Mouse (Mus musculus): Measurements from ENCODE around the gene Gnptg. TPM values are rescaled to one million over a fixed set of nuclear protein-coding genes. Genes with fewer than 3 reads are reported as not detected.
A peak's percentile ranks its signal among the peaks of the same experiment; 100 is the strongest.

Gnptg gene
- 21.4 and 21.5 TPM in 2 replicates for polyA plus RNA-seq (2015; fragmentation: Nextera tagmentation; extraction: Ambion mirVana)

- DNase-seq (peak; percentile 79), ATAC-seq (ENCODE audit: low read depth) (peak; percentile 84)
- H3K9me3 ChIP-seq (replicated peaks): no peaks in the 10 kb centered on the region
- H3K4me2 ChIP-seq: peak within 1 kb of the TSS; percentile 93
- H3K4me1 ChIP-seq (replicated peaks): peaks cover 28% of the 10 kb centered on the region
- H3K36me3 ChIP-seq: peaks cover 52% of the 10 kb centered on the region
- under 1% methylated on average over 80 of the region's 80 CpGs for WGBS (ENCODE audit: insufficient replicate concordance)
- peak within 1 kb of the TSS; percentile 71 for H3K27ac ChIP-seq
- peak within 1 kb of the TSS; percentile 91 for H3K9ac ChIP-seq
- H3K4me3 ChIP-seq (replicated peaks): peak within 1 kb of the TSS; percentile 85
- no peaks in the 10 kb centered on the region for H3K27me3 ChIP-seq
Measured at GRCm38 (mm10) chr17:25239695-25240636, at the start of gene Gnptg, which contains the start of gene Tsr3. Gnptg (minus strand) TSS chr17:25240124. Tsr3 (plus strand) TSS chr17:25240170.

- DNase-seq (peak; percentile 22), ATAC-seq (ENCODE audit: low read depth) (no peak)
- no peak overlapping the region for H3K27ac ChIP-seq
- H3K27me3 ChIP-seq: peaks cover 7% of the 10 kb centered on the region; the same call in 1 of the 2 replicates
- peaks cover 2% of the 10 kb centered on the region; the same call in 1 of the 2 replicates for H3K4me1 ChIP-seq (replicated peaks)
- no peak overlapping the region for H3K4me3 ChIP-seq (replicated peaks)
- H3K36me3 ChIP-seq: no peaks in the 10 kb centered on the region
- H3K4me2 ChIP-seq: no peak overlapping the region
- 22% methylated on average over 4 of the region's 4 CpGs for WGBS (ENCODE audit: insufficient replicate concordance)
- no peak overlapping the region for H3K9ac ChIP-seq
- H3K9me3 ChIP-seq (replicated peaks): no peaks in the 10 kb centered on the region
Measured at GRCm38 (mm10) chr17:25288842-25289241, 48.9 kb upstream of the Gnptg start.

GRCm38 (mm10) chr17:25285033-25285432, 45.1 kb upstream of the Gnptg start:
- Histone ChIP-seq H3K4me1 (replicated peaks) (peaks cover 11% of the 10 kb centered on the region), H3K36me3 (no peaks in the 10 kb centered on the region), H3K4me3 (replicated peaks) (no peak overlapping the region), H3K4me2 (no peak overlapping the region), H3K9ac (no peak overlapping the region), H3K27ac (no peak overlapping the region), H3K9me3 (replicated peaks) (no peaks in the 10 kb centered on the region), H3K27me3 (no peaks in the 10 kb centered on the region)
- ATAC-seq (ENCODE audit: low read depth): peak; percentile 54; the same call in 1 of the 2 replicates
- WGBS (ENCODE audit: insufficient replicate concordance): 29% methylated on average over 3 of the region's 3 CpGs
- peak; percentile 63 for DNase-seq

- Histone ChIP-seq H3K4me1 (replicated peaks) (peaks cover 11% of the 10 kb centered on the region), H3K9me3 (replicated peaks) (no peaks in the 10 kb centered on the region), H3K27ac (0 out of 2 replicates have a peak overlapping the region, but pooled peaks have one; percentile 16), H3K9ac (peak overlapping the region; percentile 30; the same call in 1 of the 2 replicates), H3K4me2 (peak overlapping the region; percentile 47), H3K36me3 (no peaks in the 10 kb centered on the region), H3K4me3 (replicated peaks) (peak overlapping the region; percentile 13; the same call in 1 of the 2 replicates), H3K27me3 (peaks cover 10% of the 10 kb centered on the region; the same call in 1 of the 2 replicates)
- DNase-seq (peak; percentile 63), ATAC-seq (ENCODE audit: low read depth) (peak; percentile 84)
- WGBS (ENCODE audit: insufficient replicate concordance): 18% methylated on average over 11 of the region's 11 CpGs
Measured at GRCm38 (mm10) chr17:25282133-25282532, 42.2 kb upstream of the Gnptg start.

- no peak overlapping the region for H3K4me2 ChIP-seq
- no peak overlapping the region for H3K9ac ChIP-seq
- peaks cover 11% of the 10 kb centered on the region for H3K36me3 ChIP-seq
- H3K27ac ChIP-seq: no peak overlapping the region
- H3K27me3 ChIP-seq: peaks cover 10% of the 10 kb centered on the region; the same call in 1 of the 2 replicates
- no peak for DNase-seq
- WGBS (ENCODE audit: insufficient replicate concordance): 89% methylated on average over 3 of the region's 3 CpGs
- H3K9me3 ChIP-seq (replicated peaks): no peaks in the 10 kb centered on the region
- ATAC-seq (ENCODE audit: low read depth): no peak
- H3K4me1 ChIP-seq (replicated peaks): peaks cover 30% of the 10 kb centered on the region
- no peak overlapping the region for H3K4me3 ChIP-seq (replicated peaks)
Measured at GRCm38 (mm10) chr17:25275833-25276232, 35.9 kb upstream of the Gnptg start.

GRCm38 (mm10) chr17:25274571-25275346, 34.8 kb upstream of the Gnptg start, which contains the start of gene Ube2i:
Ube2i (minus strand) TSS chr17:25274622.
- Histone ChIP-seq H3K4me2 (peak within 1 kb of the TSS; percentile 95), H3K36me3 (peaks cover 22% of the 10 kb centered on the region), H3K9me3 (replicated peaks) (no peaks in the 10 kb centered on the region), H3K27me3 (peaks cover 10% of the 10 kb centered on the region; the same call in 1 of the 2 replicates), H3K4me1 (replicated peaks) (peaks cover 41% of the 10 kb centered on the region), H3K9ac (peak within 1 kb of the TSS; percentile 99), H3K4me3 (replicated peaks) (peak within 1 kb of the TSS; percentile 100), H3K27ac (peak within 1 kb of the TSS; percentile 94)
- DNase-seq (no peak), ATAC-seq (ENCODE audit: low read depth) (no peak)
- WGBS (ENCODE audit: insufficient replicate concordance): 64% methylated on average over 9 of the region's 9 CpGs

- under 1% methylated on average over 45 of the region's 45 CpGs for WGBS (ENCODE audit: insufficient replicate concordance)
- peaks cover 47% of the 10 kb centered on the region for H3K4me1 ChIP-seq (replicated peaks)
- peak; percentile 92 for DNase-seq
Measured at GRCm38 (mm10) chr17:25273706-25274501, 34.0 kb upstream of the Gnptg start.

GRCm38 (mm10) chr17:25272951-25273705, 33.2 kb upstream of the Gnptg start:
- Histone ChIP-seq H3K4me2 (peak overlapping the region; percentile 95), H3K9ac (peak overlapping the region; percentile 99), H3K36me3 (peaks cover 38% of the 10 kb centered on the region), H3K27ac (peak overlapping the region; percentile 94), H3K9me3 (replicated peaks) (no peaks in the 10 kb centered on the region), H3K27me3 (no peaks in the 10 kb centered on the region), H3K4me1 (replicated peaks) (peaks cover 47% of the 10 kb centered on the region), H3K4me3 (replicated peaks) (peak overlapping the region; percentile 100)
- peak; percentile 84 for DNase-seq
- WGBS (ENCODE audit: insufficient replicate concordance): under 1% methylated on average over 85 of the region's 92 CpGs
- peak; percentile 83 for ATAC-seq (ENCODE audit: low read depth)

More at GRCm38 (mm10) chr17:25273706-25274501, 34.0 kb upstream of the Gnptg start:
- peak overlapping the region; percentile 100 for H3K4me3 ChIP-seq (replicated peaks)
- ATAC-seq (ENCODE audit: low read depth): peak; percentile 80
- H3K4me2 ChIP-seq: peak overlapping the region; percentile 95
- H3K9me3 ChIP-seq (replicated peaks): no peaks in the 10 kb centered on the region
- H3K36me3 ChIP-seq: peaks cover 30% of the 10 kb centered on the region
- H3K27me3 ChIP-seq: peaks cover 5% of the 10 kb centered on the region; the same call in 1 of the 2 replicates
- H3K27ac ChIP-seq: peak overlapping the region; percentile 94
- peak overlapping the region; percentile 99 for H3K9ac ChIP-seq

GRCm38 (mm10) chr17:25272326-25272725, 32.4 kb upstream of the Gnptg start:
- Histone ChIP-seq H3K36me3 (peaks cover 46% of the 10 kb centered on the region), H3K4me2 (peak overlapping the region; percentile 95), H3K4me1 (replicated peaks) (peaks cover 47% of the 10 kb centered on the region), H3K27ac (peak overlapping the region; percentile 94), H3K27me3 (no peaks in the 10 kb centered on the region), H3K9ac (peak overlapping the region; percentile 99), H3K4me3 (replicated peaks) (peak overlapping the region; percentile 100), H3K9me3 (replicated peaks) (no peaks in the 10 kb centered on the region)
- 2% methylated on average over 10 of the region's 10 CpGs for WGBS (ENCODE audit: insufficient replicate concordance)
- peak; percentile 53 for ATAC-seq (ENCODE audit: low read depth)
- DNase-seq: peak; percentile 56
